Mouse (Mus musculus) CD4-positive helper T cell, adult 2 months (primary cell): ENCODE measurements around the gene Zbtb45.
A peak's percentile ranks its signal among the peaks of the same experiment; 100 is the strongest.

ENCODE experiments used
- DNase-seq: peaks from one replicate; pipeline ENCODE4 v3.0.0-alpha.2; 2012; ENCODE audit warnings: low read depth, missing footprints, low spot score

The Zbtb45 gene

GRCm38 (mm10) chr7:13034148-13034977 is 24.5 kb upstream of the Zbtb45 start, which contains the start of gene Chmp2a:
Gene Chmp2a, minus strand, starts transcription at chr7:13034807.
- DNase-seq = peak; percentile 95

- DNase-seq = no peak
Observed at GRCm38 (mm10) chr7:13033451-13034147, 23.8 kb upstream of the Zbtb45 start.

- DNase-seq = no peak
Observed at GRCm38 (mm10) chr7:13032541-13032940, 22.7 kb upstream of the Zbtb45 start.

- no peak for DNase-seq
Observed at GRCm38 (mm10) chr7:13031983-13032382, 22.1 kb upstream of the Zbtb45 start.

GRCm38 (mm10) chr7:13031069-13031468 is 21.2 kb upstream of the Zbtb45 start:
- peak; percentile 45 for DNase-seq

GRCm38 (mm10) chr7:13028986-13029385 is 19.2 kb upstream of the Zbtb45 start:
- no peak for DNase-seq

- no peak for DNase-seq
Observed at GRCm38 (mm10) chr7:13025511-13026112, 15.8 kb upstream of the Zbtb45 start.

- DNase-seq = peak; percentile 77
Observed at GRCm38 (mm10) chr7:13024805-13025204, 15.0 kb upstream of the Zbtb45 start.

GRCm38 (mm10) chr7:13023928-13024731 is 14.3 kb upstream of the Zbtb45 start:
- DNase-seq = peak; percentile 96

- DNase-seq = peak; percentile 81
Observed at GRCm38 (mm10) chr7:13022773-13023535, 13.1 kb upstream of the Zbtb45 start.

- DNase-seq = no peak
Observed at GRCm38 (mm10) chr7:13015217-13015616, 5.4 kb upstream of the Zbtb45 start.

- DNase-seq = no peak
Observed at GRCm38 (mm10) chr7:13014275-13014839, 4.5 kb upstream of the Zbtb45 start.

- no peak for DNase-seq
Observed at GRCm38 (mm10) chr7:13013671-13014070, 3.8 kb upstream of the Zbtb45 start.

GRCm38 (mm10) chr7:13009143-13010004 is 460 bp downstream of the Zbtb45 start:
- DNase-seq = peak; percentile 93

GRCm38 (mm10) chr7:13007341-13008092 is 2.3 kb downstream of the Zbtb45 start:
- DNase-seq = no peak

GRCm38 (mm10) chr7:13006531-13006930 is 3.3 kb downstream of the Zbtb45 start:
- DNase-seq = no peak

GRCm38 (mm10) chr7:13006011-13006410 is 3.8 kb downstream of the Zbtb45 start:
- DNase-seq = no peak

GRCm38 (mm10) chr7:13003380-13003779 is 6.5 kb downstream of the Zbtb45 start:
- no peak for DNase-seq

GRCm38 (mm10) chr7:13001584-13001983 is 8.2 kb downstream of the Zbtb45 start:
- no peak for DNase-seq
